Mouse (Mus musculus) MEL (cell line): ENCODE measurements around the gene Npas3. TPM values are rescaled to one million over a fixed set of nuclear protein-coding genes. Genes with fewer than 3 reads are reported as not detected.

Source experiments
- DNase-seq: peaks from one replicate; pipeline ENCODE4 v3.0.0; 2011; ENCODE audit warnings: low read depth, low spot score
- H3K27ac ChIP-seq: 2 replicates; pipeline ENCODE4 v1.5.1; 2012; ENCODE audit warnings: low read depth, mild to moderate bottlenecking, control low read depth, low read length, moderate library complexity; ENCODE audit not compliant: control insufficient read depth
- H3K27me3 ChIP-seq, 2 experiments: fragments of 150-350 bp in 1 of 2; sonication (generic) in 1 of 2; 2 replicates each; pipeline ENCODE4 v1.6.1; 2012; ENCODE audit warnings: low read length in 2 of 2, mild to moderate bottlenecking in 2 of 2, improper control_type of control experiment in 1 of 2, moderate library complexity in 1 of 2; ENCODE audit not compliant: insufficient read depth in 2 of 2, control insufficient read depth in 1 of 2
- H3K36me3 ChIP-seq, 2 experiments: 2 replicates each; pipeline ENCODE4 v1.6.1; 2012 to 2014; ENCODE audit warnings: low read length in 2 of 2, improper control_type of control experiment in 1 of 2, inconsistent platforms in 1 of 2, mild to moderate bottlenecking in 1 of 2; ENCODE audit not compliant: insufficient read depth in 2 of 2, control insufficient read depth in 1 of 2
- H3K4me1 ChIP-seq, 2 experiments: fragments of 150-350 bp in 1 of 2; sonication (generic) in 1 of 2; 2 replicates each; pipeline ENCODE4 v1.6.1; 2012; ENCODE audit warnings: low read length in 2 of 2, improper control_type of control experiment in 1 of 2, mild to moderate bottlenecking in 1 of 2; ENCODE audit not compliant: insufficient read depth in 2 of 2, control insufficient read depth in 1 of 2
- H3K4me3 ChIP-seq, 2 experiments: fragments of 150-350 bp in 1 of 2; sonication (generic) in 1 of 2; 2 replicates each; pipeline ENCODE4 v1.5.1; 2012; ENCODE audit warnings: low read depth in 2 of 2, low read length in 2 of 2, mild to moderate bottlenecking in 2 of 2, moderate library complexity in 2 of 2, control low read depth in 1 of 2, improper control_type of control experiment in 1 of 2; ENCODE audit not compliant: control insufficient read depth in 1 of 2, insufficient read depth in 1 of 2
- H3K79me2 ChIP-seq: 2 replicates; pipeline ENCODE4 v1.6.1; 2012; ENCODE audit warnings: mild to moderate bottlenecking, low read length, moderate library complexity; ENCODE audit not compliant: control insufficient read depth, poor library complexity, insufficient read depth
- H3K9ac ChIP-seq: 2 replicates; pipeline ENCODE4 v1.6.1; 2012; ENCODE audit warnings: low read depth, mild to moderate bottlenecking, control low read depth, low read length, moderate library complexity; ENCODE audit not compliant: control insufficient read depth, poor library complexity, severe bottlenecking
- H3K9me3 ChIP-seq: fragments of 150-350 bp; sonication (generic); replicated peaks from 2 replicates; pipeline ENCODE4 v1.6.1; 2012; ENCODE audit warnings: mild to moderate bottlenecking, low read length, improper control_type of control experiment, moderate library complexity; ENCODE audit not compliant: insufficient read depth
- CHD2 ChIP-seq: IDR thresholded peaks from 2 replicates; pipeline ENCODE4 v1.6.1; 2011; ENCODE audit warnings: low read length, improper control_type of control experiment
- EP300 ChIP-seq, 2 experiments: IDR thresholded peaks; 2 replicates each; pipeline ENCODE4 v1.6.1; 2011; ENCODE audit warnings: improper control_type of control experiment in 2 of 2, low read length in 2 of 2, low read depth in 1 of 2, mild to moderate bottlenecking in 1 of 2
- GABPA ChIP-seq: IDR thresholded peaks from 2 replicates; pipeline ENCODE4 v1.6.1; 2012; ENCODE audit warnings: low read depth, mild to moderate bottlenecking, inconsistent platforms, low read length, improper control_type of control experiment, moderate library complexity
- GATA1 ChIP-seq: IDR thresholded peaks from 2 replicates; pipeline ENCODE4 v1.6.1; 2011; ENCODE audit warnings: low read depth, low read length, improper control_type of control experiment
- HCFC1 ChIP-seq: IDR thresholded peaks from 2 replicates; pipeline ENCODE4 v1.6.1; 2012; ENCODE audit warnings: low read depth, mild to moderate bottlenecking, inconsistent platforms, low read length, improper control_type of control experiment, moderate library complexity
- KAT2A ChIP-seq: conservative IDR thresholded peaks from 2 replicates; pipeline ENCODE4 v1.6.1; 2012; ENCODE audit warnings: low read depth, low read length, improper control_type of control experiment, inconsistent platforms
- MEF2A ChIP-seq: IDR thresholded peaks from 2 replicates; pipeline ENCODE4 v1.6.1; 2014; ENCODE audit warnings: low read depth, mild to moderate bottlenecking, inconsistent platforms, low read length, improper control_type of control experiment; ENCODE audit not compliant: poor library complexity, insufficient replicate concordance, severe bottlenecking; ENCODE audit errors: extremely low read depth
- MXI1 ChIP-seq: IDR thresholded peaks from 2 replicates; pipeline ENCODE4 v1.6.1; 2011; ENCODE audit warnings: mild to moderate bottlenecking, low read depth, low read length, improper control_type of control experiment
- NRF1 ChIP-seq: IDR thresholded peaks from 2 replicates; pipeline ENCODE4 v1.6.1; 2014; ENCODE audit warnings: low read depth, mild to moderate bottlenecking, inconsistent platforms, low read length, improper control_type of control experiment, moderate library complexity; ENCODE audit not compliant: poor library complexity, insufficient read depth, severe bottlenecking
- POLR2AphosphoS5 ChIP-seq: IDR thresholded peaks from 2 replicates; pipeline ENCODE4 v1.6.1; 2012; ENCODE audit warnings: low read depth, borderline replicate concordance, mild to moderate bottlenecking, inconsistent platforms, low read length, moderate library complexity, mixed read lengths
- RCOR1 ChIP-seq: IDR thresholded peaks from 2 replicates; pipeline ENCODE4 v1.6.1; 2012; ENCODE audit warnings: low read depth, mild to moderate bottlenecking, inconsistent platforms, low read length, improper control_type of control experiment
- SMC3 ChIP-seq: IDR thresholded peaks from 2 replicates; pipeline ENCODE4 v1.6.1; 2011; ENCODE audit warnings: low read depth, low read length, improper control_type of control experiment
- TBP ChIP-seq: IDR thresholded peaks from 2 replicates; pipeline ENCODE4 v1.8.0; 2011; ENCODE audit warnings: low read depth, low read length, improper control_type of control experiment
- TCF12 ChIP-seq: IDR thresholded peaks from 2 replicates; pipeline ENCODE4 v1.6.1; 2014; ENCODE audit warnings: low read depth, mild to moderate bottlenecking, inconsistent platforms, low read length, improper control_type of control experiment, moderate library complexity
- USF1 ChIP-seq: IDR thresholded peaks from 2 replicates; pipeline ENCODE4 v1.6.1; 2014; ENCODE audit warnings: low read depth, mild to moderate bottlenecking, inconsistent platforms, low read length, improper control_type of control experiment, moderate library complexity
- USF2 ChIP-seq, 2 experiments: IDR thresholded peaks; 2 replicates each; pipeline ENCODE4 v1.6.1; 2011 to 2012; ENCODE audit warnings: improper control_type of control experiment in 2 of 2, low read length in 2 of 2, borderline replicate concordance in 1 of 2, inconsistent platforms in 1 of 2, low read depth in 1 of 2, mild to moderate bottlenecking in 1 of 2; ENCODE audit not compliant: insufficient read depth in 1 of 2
- ZC3H11A ChIP-seq: IDR thresholded peaks from 2 replicates; pipeline ENCODE4 v1.6.1; 2012; ENCODE audit warnings: low read depth, mild to moderate bottlenecking, inconsistent platforms, low read length, improper control_type of control experiment
- ZKSCAN1 ChIP-seq: IDR thresholded peaks from 2 replicates; pipeline ENCODE4 v1.6.1; 2012; ENCODE audit warnings: low read depth, mild to moderate bottlenecking, inconsistent platforms, low read length, improper control_type of control experiment, moderate library complexity
- ZMIZ1 ChIP-seq: IDR thresholded peaks from 2 replicates; pipeline ENCODE4 v1.6.1; 2012; ENCODE audit warnings: low read depth, mild to moderate bottlenecking, inconsistent platforms, low read length, improper control_type of control experiment, moderate library complexity
- ZNF384 ChIP-seq: IDR thresholded peaks from 2 replicates; pipeline ENCODE4 v1.6.1; 2012; ENCODE audit warnings: low read depth, mild to moderate bottlenecking, inconsistent platforms, low read length, improper control_type of control experiment
- polyA plus RNA-seq, 2 experiments: library from polyadenylated mRNA; stranded (reverse) in 1 of 2; unstranded in 1 of 2; fragments of >175 nt in 1 of 2; fragments of >200 nt in 1 of 2; gene quantifications; 2 replicates each; pipeline versions ENCODE4 v1.2.1 to v1.2.4; 2012; ENCODE audit warnings: low replicate concordance in 2 of 2, low read depth in 1 of 2; ENCODE audit not compliant: insufficient read length in 2 of 2, insufficient read depth in 1 of 2, missing spikeins in 1 of 2
- total RNA-seq: library from RNA; depleted of rRNA; stranded (reverse); fragments of 300-350 nt; gene quantifications from 2 replicates; pipeline ENCODE4 v1.2.3, GENCODE M21; 2012

Gene Npas3
- total and polyA plus RNA-seq, 3 experiments: not detected

DNA sequence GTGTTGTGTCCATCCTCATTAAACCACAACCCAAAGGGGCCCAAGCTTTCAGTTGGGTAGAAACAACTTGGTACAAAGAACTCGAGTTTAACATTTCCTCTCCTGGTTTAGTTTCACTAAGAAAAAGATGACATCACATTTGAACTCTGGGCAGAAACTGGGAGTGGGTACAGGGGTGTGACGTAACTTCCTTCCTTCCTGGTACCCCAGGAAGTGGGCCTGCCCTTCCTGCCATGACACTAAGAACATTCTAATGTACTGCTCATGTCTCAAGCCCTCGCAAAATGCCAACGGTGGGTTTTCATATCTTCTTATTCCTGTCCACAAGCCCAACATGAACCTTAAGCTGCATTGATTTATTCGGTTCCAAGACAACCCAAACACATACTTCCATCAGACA is 715.1 kb downstream of the Npas3 start:
- TF ChIP-seq SMC3: no peak
- no peak for TF ChIP-seq HCFC1
- no peak for TF ChIP-seq ZKSCAN1
- no peaks in the 10 kb centered on the region for H3K9me3 ChIP-seq
- DNase-seq: no peak
- H3K4me3 ChIP-seq: no peak overlapping the region
- H3K27me3 ChIP-seq: no peaks in the 10 kb centered on the region
- no peaks in the 10 kb centered on the region for H3K79me2 ChIP-seq
- H3K36me3 ChIP-seq: no peaks in the 10 kb centered on the region
- H3K27ac ChIP-seq: no peak overlapping the region
- H3K4me1 ChIP-seq: no peaks in the 10 kb centered on the region
- H3K9ac ChIP-seq: no peak overlapping the region

DNA sequence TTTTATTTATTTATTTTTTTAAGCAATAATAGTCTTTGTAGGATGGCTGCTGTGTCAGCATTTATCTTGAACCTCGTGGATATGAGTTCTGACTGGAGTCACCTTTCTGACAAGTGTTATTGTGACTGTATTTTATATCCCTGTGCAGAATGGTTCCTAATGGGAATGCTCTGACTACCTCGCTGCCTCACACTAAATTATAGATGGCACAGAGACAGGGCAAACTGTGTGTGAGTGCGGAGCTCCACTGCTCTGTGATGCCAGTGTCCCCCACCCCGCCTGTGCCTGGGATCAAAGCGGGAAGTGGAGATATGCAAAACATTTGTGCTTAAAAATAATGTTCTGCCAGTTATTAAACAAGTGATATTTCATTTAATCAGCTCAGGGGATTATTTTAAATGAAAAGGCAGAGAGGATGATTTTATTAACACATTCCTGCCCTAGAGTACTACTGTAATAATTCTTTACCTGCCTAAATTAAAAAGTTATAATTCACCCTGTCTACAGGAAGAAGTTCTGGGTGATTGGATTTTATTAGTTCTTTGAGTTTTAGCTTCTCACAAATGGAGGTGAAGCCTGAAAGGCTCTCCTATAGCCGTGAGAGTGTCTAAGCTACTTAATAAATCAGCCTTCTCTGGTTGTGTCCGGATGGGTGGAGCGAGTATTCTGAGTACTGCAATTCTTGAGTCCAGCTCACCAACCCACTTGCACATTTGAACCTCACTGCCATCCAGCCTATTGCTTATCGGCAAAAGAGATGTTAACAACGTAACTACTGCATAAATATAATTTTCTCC is 721.1 kb downstream of the Npas3 start:
- Histone ChIP-seq H3K36me3 (no peaks in the 10 kb centered on the region), H3K27me3 (no peaks in the 10 kb centered on the region), H3K79me2 (no peaks in the 10 kb centered on the region), H3K27ac (no peak overlapping the region), H3K4me3 (no peak overlapping the region), H3K9ac (no peak overlapping the region), H3K9me3 (no peaks in the 10 kb centered on the region), H3K4me1 (no peaks in the 10 kb centered on the region)
- TF ChIP-seq NRF1 (no peak), TCF12 (no peak), HCFC1 (no peak), USF1 (no peak), TBP (no peak), ZMIZ1 (no peak), ZC3H11A (no peak), RCOR1 (no peak), USF2 (IDR thresholded peaks at IDR 0.05; ENCODE audit: borderline replicate concordance in 1 of 2, insufficient read depth in 1 of 2, low read depth in 1 of 2, low read length in 2 of 2) (no peak), MXI1 (no peak), KAT2A (no peak), GABPA (no peak), GATA1 (no peak), ZNF384 (no peak), EP300 (IDR thresholded peaks at IDR 0.05; ENCODE audit: low read depth in 1 of 2, low read length in 2 of 2) (no peak), POLR2AphosphoS5 (no peak), CHD2 (no peak), MEF2A (no peak)
- DNase-seq: no peak
